Mouse (Mus musculus) gonadal fat pad, adult 2 months (tissue): Measurements from ENCODE around the gene Map3k5. TPM values are rescaled to one million over a fixed set of nuclear protein-coding genes. Genes with fewer than 3 reads are reported as not detected.
"Not testable (repeated sequence)": the region's sequence is repeated elsewhere in the genome, so short reads cannot be mapped to it uniquely, and the experiment has no call there.

Experiments
- DNase-seq: peaks from one replicate; pipeline ENCODE4 v3.0.0-alpha.2; 2012; ENCODE audit warnings: low read depth
- polyA plus RNA-seq: library from polyadenylated mRNA; depleted of rRNA; stranded (reverse); fragments of >200 nt; gene quantifications from 2 replicates; pipeline ENCODE4 v1.2.3, GENCODE M21; 2012

Map3k5 gene
- polyA plus RNA-seq, 1 experiment, result 8.5 TPM

- no peak for DNase-seq
Measured at GRCm38 (mm10) chr10:19964105-19964504, 29.8 kb downstream of the Map3k5 start.

GRCm38 (mm10) chr10:19966597-19966996 is 32.3 kb downstream of the Map3k5 start:
- DNase-seq, result no peak

- no peak for DNase-seq
Measured at GRCm38 (mm10) chr10:19968445-19968844, 34.2 kb downstream of the Map3k5 start.

GRCm38 (mm10) chr10:19969831-19970460 is 35.7 kb downstream of the Map3k5 start:
- DNase-seq, result no peak

GRCm38 (mm10) chr10:19971491-19971890 is 37.2 kb downstream of the Map3k5 start:
- not testable (repeated sequence) for DNase-seq

- no peak for DNase-seq
Measured at GRCm38 (mm10) chr10:19973321-19974108, 39.2 kb downstream of the Map3k5 start.

- DNase-seq, result no peak
Measured at GRCm38 (mm10) chr10:19977557-19977956, 43.3 kb downstream of the Map3k5 start.

GRCm38 (mm10) chr10:19978662-19979199 is 44.5 kb downstream of the Map3k5 start:
- no peak for DNase-seq

- no peak for DNase-seq
Measured at GRCm38 (mm10) chr10:19987736-19988135, 53.5 kb downstream of the Map3k5 start.

GRCm38 (mm10) chr10:19989986-19990385 is 55.7 kb downstream of the Map3k5 start:
- DNase-seq, result no peak

GRCm38 (mm10) chr10:19990638-19991037 is 56.4 kb downstream of the Map3k5 start:
- DNase-seq, result no peak

- no peak for DNase-seq
Measured at GRCm38 (mm10) chr10:19991237-19991865, 57.1 kb downstream of the Map3k5 start.

GRCm38 (mm10) chr10:19991866-19992252 is 57.6 kb downstream of the Map3k5 start:
- DNase-seq, result no peak

GRCm38 (mm10) chr10:19994469-19995450 is 60.5 kb downstream of the Map3k5 start:
- no peak for DNase-seq

GRCm38 (mm10) chr10:19996151-19996550 is 61.9 kb downstream of the Map3k5 start:
- DNase-seq, result no peak

- no peak for DNase-seq
Measured at GRCm38 (mm10) chr10:19999703-20000407, 65.6 kb downstream of the Map3k5 start.

- no peak for DNase-seq
Measured at GRCm38 (mm10) chr10:20000408-20000770, 66.1 kb downstream of the Map3k5 start.

- DNase-seq, result peak; percentile 5
Measured at GRCm38 (mm10) chr10:20001990-20002389, 67.7 kb downstream of the Map3k5 start.

- DNase-seq, result no peak
Measured at GRCm38 (mm10) chr10:20003006-20003405, 68.7 kb downstream of the Map3k5 start.

- no peak for DNase-seq
Measured at GRCm38 (mm10) chr10:20004786-20005185, 70.5 kb downstream of the Map3k5 start.

- no peak for DNase-seq
Measured at GRCm38 (mm10) chr10:20005491-20005952, 71.2 kb downstream of the Map3k5 start.
